In genomic region chr2:46646366-46646765, GRCm38 (mm10) we compare ENCODE assay signal across 22 mouse cellular contexts.
"Had no signal": no experiment of that assay in that cellular context is flagged by ENCODE, and none has a peak within 500 bp of the region (broad histone marks: within the 10 kb centered on the region; RNA-seq: fewer than 3 reads in every experiment).

No protein-coding gene starts in this region.

- H3K4me2 ChIP-seq: kidney, embryonic 15.5 days; limb, embryonic 13.5 days; liver, embryonic 13.5 days; midbrain, embryonic 13.5 days; neural tube, embryonic 13.5 days had no signal

- H3K9me3 ChIP-seq: kidney, embryonic 15.5 days; limb, embryonic 13.5 days; liver, embryonic 13.5 days; midbrain, embryonic 13.5 days; neural tube, embryonic 13.5 days had no signal

- H3K27me3 ChIP-seq: kidney, embryonic 15.5 days; limb, embryonic 13.5 days; liver, embryonic 13.5 days; megakaryocyte, embryonic 14.5 days; midbrain, embryonic 13.5 days; neural tube, embryonic 13.5 days had no signal

- ATAC-seq: lung, postnatal 0 days; midbrain, embryonic 13.5 days; midbrain, embryonic 16.5 days had no signal

- H3K4me1 ChIP-seq: kidney, embryonic 15.5 days; limb, embryonic 13.5 days; liver, embryonic 13.5 days; megakaryocyte, embryonic 14.5 days; midbrain, embryonic 10.5 days; midbrain, embryonic 13.5 days; neural tube, embryonic 13.5 days had no signal

- H3K4me3 ChIP-seq: kidney, embryonic 15.5 days; left cerebral cortex, adult 2 months; limb, embryonic 13.5 days; liver, embryonic 13.5 days; megakaryocyte, embryonic 14.5 days; midbrain, embryonic 10.5 days; midbrain, embryonic 13.5 days; myocyte; neural tube, embryonic 13.5 days had no signal

- H3K27ac ChIP-seq: kidney, embryonic 15.5 days; left cerebral cortex, adult 2 months; limb, embryonic 13.5 days; liver, embryonic 13.5 days; midbrain, embryonic 10.5 days; midbrain, embryonic 13.5 days; neural tube, embryonic 13.5 days had no signal

- DNase-seq: kidney, adult 8-10 months; kidney, postnatal 10 days; kidney, postnatal 36 days; layer of hippocampus, postnatal 36 days; left cerebral cortex, postnatal 4 days; liver, embryonic 13.5 days; lung, adult 2 months; lung, postnatal 36 days; retina, postnatal 1 day; right cerebral cortex, postnatal 25 days; thymus, adult 18-20 months; thymus, postnatal 36 days had no signal

- H3K36me3 ChIP-seq: kidney, embryonic 15.5 days; limb, embryonic 13.5 days; liver, embryonic 13.5 days; midbrain, embryonic 10.5 days; midbrain, embryonic 13.5 days; neural tube, embryonic 13.5 days had no signal

- H3K9ac ChIP-seq: kidney, embryonic 15.5 days; limb, embryonic 13.5 days; liver, embryonic 13.5 days; midbrain, embryonic 13.5 days; neural tube, embryonic 13.5 days had no signal
